ENCODE assay signal across 8 mouse cellular contexts in the genomic region with DNA sequence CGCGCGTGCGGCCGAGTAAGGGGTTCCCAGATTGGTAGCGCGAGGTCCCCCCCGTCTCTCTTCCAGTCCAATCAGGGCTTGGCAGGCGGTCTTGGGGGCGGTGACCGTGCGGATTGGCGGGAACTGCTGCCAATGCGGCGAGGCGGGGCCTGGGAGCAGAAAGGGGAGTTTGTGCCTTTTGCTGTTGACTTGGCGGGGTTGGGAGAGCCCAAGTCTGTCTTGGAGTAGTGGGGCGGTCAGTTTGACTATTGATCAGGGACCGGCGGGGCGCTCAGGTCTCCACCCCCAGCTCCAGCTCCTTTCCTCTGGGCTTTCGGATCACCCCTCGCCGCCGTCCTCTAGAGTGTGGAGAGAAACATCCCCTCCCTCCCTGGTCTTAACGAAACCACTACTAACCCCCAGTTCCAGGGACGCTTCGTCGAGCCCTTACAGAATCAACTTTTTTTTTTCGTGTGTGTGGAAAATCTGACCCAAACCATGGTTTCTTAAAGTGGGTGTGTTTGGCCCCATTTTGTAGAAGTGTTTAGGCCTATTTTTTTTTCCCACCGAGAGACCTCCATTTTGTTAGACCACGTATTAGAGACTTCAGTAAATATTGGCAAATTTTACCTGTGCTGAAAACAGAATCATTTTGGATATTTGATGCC. TPM values are rescaled to one million over a fixed set of nuclear protein-coding genes. Genes with fewer than 3 reads are reported as not detected.
DNase-seq lines count a peak whose midpoint lies in the region; ATAC-seq and TF ChIP-seq lines count a peak whose summit lies in the region.

No protein-coding gene starts in this region.

- peak overlapping the region; percentile 81 to 99 for H3K4me3 ChIP-seq in heart, embryonic 14.5 days (ENCODE audit: control insufficient read depth in 1 of 2, insufficient read depth in 1 of 2, low read depth in 1 of 2, low read length in 2 of 2)
- peak overlapping the region; percentile 70 to 75 for H3K4me3 ChIP-seq in liver, embryonic 14.5 days (ENCODE audit: insufficient read depth in 1 of 2, low read depth in 2 of 2, low read length in 2 of 2)
- H3K4me3 ChIP-seq in neural tube, embryonic 11.5 days (ENCODE audit: low read depth, low read length) = peak overlapping the region; percentile 78
- H3K4me3 ChIP-seq in stomach, postnatal 0 days (ENCODE audit: low read depth, low read length) = peak overlapping the region; percentile 77

- H3K4me1 ChIP-seq in heart, embryonic 14.5 days (ENCODE audit: control insufficient read depth in 2 of 2, insufficient read depth in 2 of 2, low read length in 2 of 2) = peaks cover 7 to 32% of the 10 kb centered on the region in 2 experiments; a peak in 3 of 4 replicates
- H3K4me1 ChIP-seq in liver, embryonic 14.5 days (replicated peaks; ENCODE audit: control insufficient read depth in 2 of 2, insufficient read depth in 2 of 2, low read length in 1 of 2) = peaks cover 9 to 18% of the 10 kb centered on the region in 2 experiments
- H3K4me1 ChIP-seq in neural tube, embryonic 11.5 days (ENCODE audit: control insufficient read depth, insufficient read depth, low read length) = no peaks in the 10 kb centered on the region
- no peaks in the 10 kb centered on the region for H3K4me1 ChIP-seq in stomach, postnatal 0 days (replicated peaks; ENCODE audit: control insufficient read depth, insufficient read depth)

- H3K27ac ChIP-seq in heart, embryonic 14.5 days (replicated peaks in 1 of 2; ENCODE audit: control insufficient read depth in 1 of 2, insufficient read depth in 1 of 2, low read depth in 2 of 2, low read length in 2 of 2) = peak overlapping the region; percentile 85 to 100
- H3K27ac ChIP-seq in liver, embryonic 14.5 days = peak overlapping the region; percentile 89
- peak overlapping the region; percentile 98 for H3K27ac ChIP-seq in neural tube, embryonic 11.5 days (ENCODE audit: low read depth, low read length)
- peak overlapping the region; percentile 100 for H3K27ac ChIP-seq in stomach, postnatal 0 days (replicated peaks)

- peak overlapping the region; percentile 96 for H3K9ac ChIP-seq in heart, embryonic 14.5 days (ENCODE audit: low read length)
- H3K9ac ChIP-seq in liver, embryonic 14.5 days (replicated peaks) = peak overlapping the region; percentile 84
- H3K9ac ChIP-seq in neural tube, embryonic 11.5 days (ENCODE audit: low read length) = peak overlapping the region; percentile 92
- peak overlapping the region; percentile 95 for H3K9ac ChIP-seq in stomach, postnatal 0 days (ENCODE audit: low read length)

- peak; percentile 36; the same call in 1 of the 2 replicates for TF ChIP-seq EP300 in liver, embryonic 14.5 days (IDR thresholded peaks at IDR 0.05; ENCODE audit: low read depth)
- TF ChIP-seq EP300 in stomach, postnatal 0 days (optimal IDR thresholded peaks at IDR 0.05) = no peak

- H3K27me3 ChIP-seq in heart, embryonic 14.5 days (ENCODE audit: control insufficient read depth, insufficient read depth, low read length) = no peaks in the 10 kb centered on the region
- H3K27me3 ChIP-seq in liver, embryonic 14.5 days (ENCODE audit: control insufficient read depth, insufficient read depth, low read length) = no peaks in the 10 kb centered on the region
- no peaks in the 10 kb centered on the region for H3K27me3 ChIP-seq in neural tube, embryonic 11.5 days (ENCODE audit: control insufficient read depth, insufficient read depth, low read length)
- no peaks in the 10 kb centered on the region for H3K27me3 ChIP-seq in stomach, postnatal 0 days (ENCODE audit: control insufficient read depth, insufficient read depth, low read length)

- no peaks in the 10 kb centered on the region for H3K9me3 ChIP-seq in heart, embryonic 14.5 days (ENCODE audit: control insufficient read depth, low read length)
- H3K9me3 ChIP-seq in liver, embryonic 14.5 days (ENCODE audit: control insufficient read depth, low read length) = no peaks in the 10 kb centered on the region
- no peaks in the 10 kb centered on the region for H3K9me3 ChIP-seq in neural tube, embryonic 11.5 days (ENCODE audit: control insufficient read depth, low read length)
- H3K9me3 ChIP-seq in stomach, postnatal 0 days (ENCODE audit: control insufficient read depth, low read length) = no peaks in the 10 kb centered on the region

- peak; percentile 79 for ATAC-seq in CD4-positive, CD25-positive, alpha-beta regulatory T cell, adult 4 months
- ATAC-seq in heart, embryonic 14.5 days (ENCODE audit: insufficient number of reproducible peaks, insufficient read depth, low FRiP score, low read depth) = peak; percentile 92
- peak; percentile 84 for ATAC-seq in liver, embryonic 14.5 days (ENCODE audit: insufficient read depth)
- ATAC-seq in neural tube, embryonic 11.5 days (ENCODE audit: insufficient read depth, low FRiP score, low TSS enrichment) = peak; percentile 94
- ATAC-seq in stomach, postnatal 0 days (ENCODE audit: low FRiP score, low TSS enrichment) = peak; percentile 95

- WGBS in heart, embryonic 14.5 days = 0% methylated on average over 30 of the region's 32 CpGs
- under 1% methylated on average over 32 of the region's 32 CpGs for WGBS in liver, embryonic 14.5 days (ENCODE audit: insufficient replicate concordance)
- WGBS in neural tube, embryonic 11.5 days = 0% methylated on average over 32 of the region's 32 CpGs
- WGBS in stomach, postnatal 0 days = under 1% methylated on average over 32 of the region's 32 CpGs

- peaks cover 10% of the 10 kb centered on the region; the same call in 1 of the 2 replicates for H3K36me3 ChIP-seq in heart, embryonic 14.5 days (ENCODE audit: control insufficient read depth, insufficient read depth, low read length)
- H3K36me3 ChIP-seq in liver, embryonic 14.5 days (replicated peaks; ENCODE audit: control insufficient read depth, insufficient read depth, low read depth) = peaks cover 14% of the 10 kb centered on the region
- no peaks in the 10 kb centered on the region; the same call in 1 of the 2 replicates for H3K36me3 ChIP-seq in neural tube, embryonic 11.5 days (ENCODE audit: control insufficient read depth, insufficient read depth, low read length)
- H3K36me3 ChIP-seq in stomach, postnatal 0 days (ENCODE audit: control insufficient read depth, insufficient read depth, low read length) = no peaks in the 10 kb centered on the region

- H3K4me2 ChIP-seq in heart, embryonic 14.5 days (ENCODE audit: low read length) = peak overlapping the region; percentile 67
- H3K4me2 ChIP-seq in liver, embryonic 14.5 days (ENCODE audit: low read depth) = peak overlapping the region; percentile 62
- peak overlapping the region; percentile 51 for H3K4me2 ChIP-seq in neural tube, embryonic 11.5 days (ENCODE audit: low read depth)
- peak overlapping the region; percentile 45 for H3K4me2 ChIP-seq in stomach, postnatal 0 days (replicated peaks; ENCODE audit: low read depth)

- peak; percentile 92 for DNase-seq in c-Kit-negative CD71-positive TER-119-positive erythroid progenitor cells, embryonic 14.5 days (ENCODE audit: low read depth, low spot score)
- DNase-seq in fibroblast of lung, adult 2 months (ENCODE audit: low read depth) = peak; percentile 90
- peak; percentile 98 to 99 for DNase-seq in kidney, postnatal 25 days
- peak; percentile 94 to 96 (median 95) for DNase-seq in liver, embryonic 14.5 days (ENCODE audit: low read depth in 3 of 3, low spot score in 3 of 3)
- peak; percentile 98 for DNase-seq in neural tube, embryonic 11.5 days (ENCODE audit: low spot score)
- peak; percentile 99 for DNase-seq in stomach, postnatal 0 days (ENCODE audit: low spot score)

- no peak for TF ChIP-seq CTCF in liver, embryonic 14.5 days (IDR thresholded peaks at IDR 0.05; ENCODE audit: low read depth)
- no peak for TF ChIP-seq CTCF in stomach, postnatal 0 days (IDR thresholded peaks at IDR 0.05; ENCODE audit: low read depth)

RNA-seq across cellular contexts. Expression of a gene that starts 1.0 kb away (rescaled TPM):
- 100 to 1,000 TPM; 124 to 191 TPM for polyA plus RNA-seq in CD4-positive, CD25-positive, alpha-beta regulatory T cell, adult 4 months (2017; shearing (Covaris generic))
- polyA plus RNA-seq in heart, embryonic 14.5 days (2014; fragmentation: Nextera tagmentation; extraction: Ambion mirVana) = 47.2 and 48.0 TPM in 2 replicates
- 28.0 and 57.2 TPM in 2 replicates for polyA plus RNA-seq in liver, embryonic 14.5 days (2012; rRNA removed)
- polyA plus RNA-seq in liver, embryonic 14.5 days (2014; fragmentation: Nextera tagmentation; extraction: Ambion mirVana) = 18.0 and 18.6 TPM in 2 replicates
- polyA plus RNA-seq in neural tube, embryonic 11.5 days (2014; fragmentation: Nextera tagmentation; extraction: Ambion mirVana) = 32.7 and 35.6 TPM in 2 replicates
- 19.2 and 24.2 TPM in 2 replicates for polyA plus RNA-seq in stomach, postnatal 0 days (2015; fragmentation: Nextera tagmentation; extraction: Ambion mirVana)

RNA-seq across cellular contexts. Expression of a gene that starts 18.8 kb away (rescaled TPM):
- polyA plus RNA-seq in CD4-positive, CD25-positive, alpha-beta regulatory T cell, adult 4 months (2017; shearing (Covaris generic)) = 10 to 100 TPM; 56.6 to 59.6 TPM
- polyA plus RNA-seq in heart, embryonic 14.5 days (2014; fragmentation: Nextera tagmentation; extraction: Ambion mirVana) = 284 and 300 TPM in 2 replicates
- 45.3 and 54.6 TPM in 2 replicates for polyA plus RNA-seq in liver, embryonic 14.5 days (2012; rRNA removed)
- 91.8 and 93.7 TPM in 2 replicates for polyA plus RNA-seq in liver, embryonic 14.5 days (2014; fragmentation: Nextera tagmentation; extraction: Ambion mirVana)
- polyA plus RNA-seq in neural tube, embryonic 11.5 days (2014; fragmentation: Nextera tagmentation; extraction: Ambion mirVana) = 106 and 122 TPM in 2 replicates
- polyA plus RNA-seq in stomach, postnatal 0 days (2015; fragmentation: Nextera tagmentation; extraction: Ambion mirVana) = 157 and 166 TPM in 2 replicates

Comparison
In these comparisons a context has a peak if more than half of its experiments do, and no peak if none do; other contexts are left out.
1. Peak in every context shown above with its lines: DNase-seq, ATAC-seq, H3K4me3 ChIP-seq and H3K27ac ChIP-seq.